Mouse (Mus musculus) spleen, adult 2 months (tissue): ENCODE data around the gene Fat3. TPM values are rescaled to one million over a fixed set of nuclear protein-coding genes. Genes with fewer than 3 reads are reported as not detected.

Source experiments
- DNase-seq, 2 experiments: peaks; one replicate each; pipeline versions ENCODE4 v3.0.0 to v3.0.0-alpha.2; 2012 to 2021; ENCODE audit warnings: low spot score in 2 of 2, low read depth in 1 of 2
- H3K27ac ChIP-seq: fragments of 200-500 bp; 2 replicates; pipeline ENCODE4 v1.5.1; 2012; ENCODE audit warnings: low read length, inconsistent platforms; ENCODE audit not compliant: insufficient read depth
- H3K27me3 ChIP-seq: fragments of 200-500 bp; 2 replicates; pipeline ENCODE4 v1.6.1; 2012; ENCODE audit warnings: mild to moderate bottlenecking, moderate library complexity, low read length, inconsistent platforms; ENCODE audit not compliant: control insufficient read depth, insufficient read depth
- H3K36me3 ChIP-seq: fragments of 200-500 bp; 2 replicates; pipeline ENCODE4 v1.6.1; 2012; ENCODE audit warnings: mild to moderate bottlenecking, low read length, inconsistent platforms; ENCODE audit not compliant: control insufficient read depth, insufficient read depth
- H3K4me1 ChIP-seq: fragments of 200-500 bp; 2 replicates; pipeline ENCODE4 v1.6.1; 2011; ENCODE audit warnings: inconsistent platforms; ENCODE audit not compliant: control insufficient read depth, insufficient read depth, insufficient read length
- H3K4me3 ChIP-seq: fragments of 200-500 bp; 2 replicates; pipeline ENCODE4 v1.5.1; 2011; ENCODE audit warnings: mild to moderate bottlenecking, inconsistent platforms; ENCODE audit not compliant: insufficient read depth, insufficient read length; ENCODE audit errors: extremely low read depth
- CTCF ChIP-seq: fragments of 200-500 bp; IDR thresholded peaks from 2 replicates; pipeline ENCODE4 v1.5.1; 2011; ENCODE audit warnings: mild to moderate bottlenecking, inconsistent platforms; ENCODE audit not compliant: insufficient read depth, insufficient read length, insufficient replicate concordance; ENCODE audit errors: extremely low read depth
- POLR2A ChIP-seq: fragments of 200-500 bp; IDR thresholded peaks from 2 replicates; pipeline ENCODE4 v1.6.1; 2011; ENCODE audit warnings: low read depth, low read length, inconsistent platforms
- WGBS: fragments of 180-500 bp; shearing (Covaris S2); methylation state at CpG from one replicate; pipeline ENCODE4 v1.1.7; 2018; 5-methylcytosine and 5-hydroxymethylcytosine counted together
- polyA plus RNA-seq: library from polyadenylated mRNA; depleted of rRNA; stranded (reverse); fragments of >200 nt; gene quantifications from 2 replicates; pipeline ENCODE4 v1.2.3, GENCODE M21; 2012

Gene Fat3
- polyA plus RNA-seq, 1 experiment: 0.20 TPM

GRCm38 (mm10) chr9:16310855-16311848 is 189.9 kb downstream of the Fat3 start:
- no peaks in the 10 kb centered on the region for H3K36me3 ChIP-seq
- no peaks in the 10 kb centered on the region for H3K27me3 ChIP-seq
- 66% methylated on average over 5 of the region's 5 CpGs for WGBS
- H3K27ac ChIP-seq: no peak overlapping the region
- H3K4me3 ChIP-seq: no peak overlapping the region
- peaks cover 11% of the 10 kb centered on the region; the same call in 1 of the 2 replicates for H3K4me1 ChIP-seq
- no peak for DNase-seq
- TF ChIP-seq CTCF: no peak
- TF ChIP-seq POLR2A: no peak

DNA sequence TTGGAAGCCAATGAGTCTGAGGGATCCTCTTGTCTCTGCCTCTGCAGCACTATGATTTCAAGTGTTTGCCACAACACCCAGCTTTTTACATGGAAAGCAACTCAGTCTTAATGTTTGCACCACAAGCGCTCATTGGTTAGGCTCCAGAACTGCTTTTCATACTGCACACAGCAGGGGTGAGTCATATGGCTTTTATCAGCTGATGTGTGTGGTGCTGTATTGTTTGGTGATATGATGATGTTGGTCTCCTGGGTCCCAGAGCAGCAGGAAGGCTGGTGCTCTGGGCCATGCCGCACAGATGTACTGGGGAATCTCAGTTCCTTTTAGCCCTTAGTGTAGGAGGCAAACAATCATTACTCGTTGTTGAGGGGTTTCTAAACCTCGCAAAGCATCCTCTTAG is 190.8 kb downstream of the Fat3 start:
- Histone ChIP-seq H3K27ac (no peak overlapping the region), H3K4me3 (no peak overlapping the region), H3K4me1 (peaks cover 11% of the 10 kb centered on the region; the same call in 1 of the 2 replicates), H3K27me3 (no peaks in the 10 kb centered on the region), H3K36me3 (no peaks in the 10 kb centered on the region)
- no peak for DNase-seq
- no peak for TF ChIP-seq CTCF
- no peak for TF ChIP-seq POLR2A
- 53% methylated on average over 4 of the region's 4 CpGs for WGBS

DNA sequence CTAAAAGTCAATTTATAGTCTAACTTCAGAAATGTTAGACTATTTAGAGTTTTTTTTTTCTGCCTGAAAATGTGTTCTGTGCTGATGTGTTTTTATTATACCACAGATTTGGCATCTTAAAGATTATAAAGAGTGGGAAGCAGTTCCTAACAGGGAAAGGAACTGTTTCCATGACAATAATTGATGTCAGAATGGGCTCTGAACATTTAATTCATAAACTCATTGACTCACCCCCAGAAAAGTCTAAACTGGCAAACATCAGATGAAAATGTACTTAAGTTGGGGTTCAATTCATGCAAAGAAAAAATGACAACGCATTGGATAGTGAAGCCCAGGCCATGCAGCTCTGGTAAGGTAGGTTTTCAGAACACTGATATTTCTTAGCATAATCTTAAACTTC is 193.3 kb downstream of the Fat3 start:
- no peak overlapping the region for H3K4me3 ChIP-seq
- 87% methylated on average over 1 of the region's 1 CpGs for WGBS
- no peaks in the 10 kb centered on the region for H3K27me3 ChIP-seq
- TF ChIP-seq POLR2A: no peak
- no peak for TF ChIP-seq CTCF
- peaks cover 11% of the 10 kb centered on the region; the same call in 1 of the 2 replicates for H3K4me1 ChIP-seq
- no peak overlapping the region for H3K27ac ChIP-seq
- DNase-seq: no peak
- no peaks in the 10 kb centered on the region for H3K36me3 ChIP-seq

DNA sequence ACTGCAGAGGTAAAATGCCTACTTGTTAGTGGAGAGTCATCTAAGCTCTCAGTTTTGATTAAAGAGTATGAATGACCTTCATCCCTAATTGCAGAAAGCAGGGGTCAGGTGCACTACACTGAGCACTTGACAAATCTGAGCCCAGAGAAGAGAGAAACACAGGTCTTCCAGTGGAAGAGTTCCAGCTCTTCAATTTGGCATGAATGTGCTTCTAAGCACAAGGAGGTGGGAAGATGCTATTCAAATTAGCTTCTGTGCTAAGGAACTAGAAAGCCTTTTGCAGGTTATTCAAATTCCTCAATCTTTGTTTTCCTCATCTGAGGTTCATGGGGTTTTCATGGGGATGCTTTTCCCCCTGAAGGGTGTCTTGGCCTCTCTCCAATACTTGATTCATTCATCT is 194.9 kb downstream of the Fat3 start:
- H3K27ac ChIP-seq: no peak overlapping the region
- TF ChIP-seq CTCF (no peak), POLR2A (no peak)

DNA sequence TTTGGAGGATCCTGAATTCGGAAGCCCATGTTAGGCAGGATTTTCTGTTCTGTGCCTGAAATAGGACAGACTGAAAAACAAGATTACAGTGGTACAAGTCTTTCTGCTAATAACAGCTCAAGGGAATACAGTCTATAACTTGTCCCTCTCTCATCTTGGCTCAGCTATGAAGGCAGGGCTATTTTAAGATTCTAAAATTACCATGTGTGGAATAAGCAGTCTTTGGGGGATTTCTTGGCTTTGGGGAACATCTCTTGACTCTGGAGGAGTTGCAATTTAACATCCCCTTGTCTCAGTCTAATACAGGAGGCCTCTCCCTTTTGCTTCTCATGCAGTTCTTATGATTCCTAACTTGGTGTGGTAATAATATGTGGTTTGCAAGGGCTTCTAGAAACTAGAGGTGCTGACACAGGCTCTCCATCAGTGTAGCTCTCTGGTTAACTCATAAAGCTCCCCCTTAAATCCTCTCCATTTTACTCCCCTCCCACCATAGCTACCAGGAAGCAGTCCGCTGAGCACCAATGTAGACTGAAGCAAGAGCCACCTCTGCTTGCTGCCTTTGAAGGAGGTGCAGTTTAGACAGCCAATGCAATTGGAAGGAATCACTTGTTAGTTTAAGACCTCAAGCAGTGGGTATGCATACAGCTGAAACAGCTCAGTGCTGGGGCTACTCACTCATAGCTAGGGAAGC is 195.5 kb downstream of the Fat3 start:
- Histone ChIP-seq H3K36me3 (no peaks in the 10 kb centered on the region), H3K4me1 (peaks cover 4% of the 10 kb centered on the region; the same call in 1 of the 2 replicates), H3K4me3 (no peak overlapping the region), H3K27me3 (no peaks in the 10 kb centered on the region), H3K27ac (no peak overlapping the region)
- TF ChIP-seq CTCF: no peak
- no peak for TF ChIP-seq POLR2A
- DNase-seq: no peak
- WGBS: 81% methylated on average over 2 of the region's 2 CpGs

More for the DNA sequence above, 194.9 kb downstream of the Fat3 start:
- Histone ChIP-seq H3K27me3 (no peaks in the 10 kb centered on the region), H3K36me3 (no peaks in the 10 kb centered on the region), H3K4me3 (no peak overlapping the region), H3K4me1 (peaks cover 4% of the 10 kb centered on the region; the same call in 1 of the 2 replicates)
- DNase-seq: no peak

- no peak for DNase-seq
- Histone ChIP-seq H3K27me3 (no peaks in the 10 kb centered on the region), H3K4me1 (peaks cover 2% of the 10 kb centered on the region; the same call in 1 of the 2 replicates), H3K4me3 (no peak overlapping the region), H3K36me3 (no peaks in the 10 kb centered on the region), H3K27ac (no peak overlapping the region)
- WGBS: 81% methylated on average over 2 of the region's 2 CpGs
- TF ChIP-seq CTCF (no peak), POLR2A (no peak)
Observed at GRCm38 (mm10) chr9:16304949-16305348, 196.1 kb downstream of the Fat3 start.
